Mouse (Mus musculus) erythroblast, embryonic 14.5 days (primary cell): ENCODE measurements around the gene Erc2.

Experiments used
- GATA1 ChIP-seq: IDR thresholded peaks from 2 replicates; pipeline ENCODE4 v1.6.1; 2012; ENCODE audit warnings: low read length, inconsistent platforms, mixed read lengths
- TAL1 ChIP-seq: IDR thresholded peaks from 3 replicates; pipeline ENCODE4 v1.6.1; 2012; ENCODE audit warnings: low read length, inconsistent platforms, mixed read lengths

DNA sequence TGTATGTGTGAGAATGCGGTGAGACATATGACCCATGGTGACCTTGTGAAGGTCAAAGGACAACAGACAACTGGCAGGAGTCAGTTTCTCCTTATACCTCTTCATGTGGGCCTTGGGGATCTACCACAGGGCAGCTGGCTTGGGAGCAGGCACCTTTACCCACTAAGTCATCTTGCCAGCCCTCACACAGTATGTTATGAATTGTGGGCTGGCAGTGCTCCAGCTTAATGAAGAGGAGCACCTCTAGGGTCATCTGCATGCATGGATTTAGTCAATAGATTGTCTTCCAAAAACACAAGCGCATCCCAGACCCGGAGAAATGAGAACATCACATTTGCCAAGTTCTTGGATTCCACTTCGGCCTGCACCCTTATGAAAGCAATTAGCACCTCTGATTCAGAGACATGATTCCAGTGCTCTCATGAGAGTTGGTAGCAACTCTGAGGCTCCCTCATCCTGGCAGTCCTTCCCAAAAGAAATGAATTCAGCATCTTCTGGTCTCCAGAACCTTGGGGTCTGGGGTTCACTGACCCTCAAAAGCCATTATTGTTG lies 787.6 kb downstream of the Erc2 start:
- TF ChIP-seq GATA1 (no peak), TAL1 (no peak)
